Mouse (Mus musculus): ENCODE measurements at regions not wholly inside any gene's neighbourhood (a gene's known extent, or its start where the extent isn't known, plus 50 kb on each side); places are given as distances from the start of the nearest gene placed in this dataset.
A peak's percentile ranks its signal among the peaks of the same experiment; 100 is the strongest.

DNA sequence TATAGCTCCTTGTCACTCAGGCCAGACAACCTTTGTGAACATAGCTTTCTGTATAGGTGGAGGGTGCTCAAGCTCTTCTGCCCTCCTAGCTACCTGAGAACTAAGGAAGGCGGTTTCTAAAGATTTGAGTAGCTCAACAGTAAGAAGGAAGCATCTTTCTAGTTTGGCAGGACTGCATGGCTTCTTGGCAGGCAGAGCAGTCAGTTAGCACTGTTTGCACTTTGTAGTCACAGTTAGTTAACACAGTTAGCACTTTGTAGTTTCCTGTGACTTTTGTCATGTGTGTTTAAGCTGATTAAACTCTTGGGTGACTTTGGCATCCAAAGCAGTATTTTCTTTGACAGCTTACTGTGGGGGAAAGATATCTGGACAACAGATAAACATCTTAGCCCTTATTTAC lies 219.7 kb downstream of the Zbbx start:
- H3K4me3 ChIP-seq (ENCODE audit: low read depth, low read length), result no peak overlapping the region
- no peak overlapping the region for H3K9ac ChIP-seq (ENCODE audit: low read length)
- no peak overlapping the region for H3K4me2 ChIP-seq (ENCODE audit: low read length)
- WGBS, result 85% methylated on average over 1 of the region's 1 CpGs
- no peak for ATAC-seq
- peak; percentile 37 for DNase-seq (ENCODE audit: low spot score)
- H3K9me3 ChIP-seq (replicated peaks; ENCODE audit: control insufficient read depth, low read length), result no peaks in the 10 kb centered on the region
- no peaks in the 10 kb centered on the region for H3K27me3 ChIP-seq (replicated peaks; ENCODE audit: control insufficient read depth, insufficient read depth, low read length)
- no peaks in the 10 kb centered on the region for H3K36me3 ChIP-seq (ENCODE audit: control insufficient read depth, insufficient read depth, low read length)
- H3K4me1 ChIP-seq (ENCODE audit: control insufficient read depth, insufficient read depth, low read length), result no peaks in the 10 kb centered on the region
- no peak overlapping the region for H3K27ac ChIP-seq (ENCODE audit: low read depth, low read length)

DNA sequence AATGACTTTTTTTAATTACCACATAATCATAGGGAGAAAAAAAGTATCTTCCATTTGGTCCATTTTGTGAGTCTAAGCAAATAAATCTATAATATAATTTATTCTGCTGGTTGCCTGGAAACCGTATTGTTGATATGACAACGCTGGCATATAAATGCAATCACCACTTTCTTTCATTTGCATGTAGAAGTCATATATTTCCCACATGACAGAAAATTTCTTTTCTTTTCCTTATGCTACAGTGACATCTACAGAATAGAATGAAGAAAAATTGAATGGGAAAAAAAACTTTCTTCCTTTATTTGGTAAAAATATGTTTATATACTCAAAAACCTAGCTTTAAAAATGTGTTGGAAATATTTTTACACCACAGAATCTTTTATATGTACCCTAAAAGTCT lies 243.6 kb downstream of the Zbbx start:
- DNase-seq (ENCODE audit: low spot score), result peak; percentile 75
- no peak overlapping the region for H3K4me2 ChIP-seq (ENCODE audit: low read length)
- H3K9me3 ChIP-seq (replicated peaks; ENCODE audit: control insufficient read depth, low read length), result no peaks in the 10 kb centered on the region
- H3K36me3 ChIP-seq (ENCODE audit: control insufficient read depth, insufficient read depth, low read length), result no peaks in the 10 kb centered on the region
- H3K4me3 ChIP-seq (ENCODE audit: low read depth, low read length), result no peak overlapping the region
- 81% methylated on average over 2 of the region's 2 CpGs for WGBS
- no peak overlapping the region for H3K9ac ChIP-seq (ENCODE audit: low read length)
- H3K4me1 ChIP-seq (ENCODE audit: control insufficient read depth, insufficient read depth, low read length), result no peaks in the 10 kb centered on the region
- H3K27ac ChIP-seq (ENCODE audit: low read depth, low read length), result no peak overlapping the region
- no peaks in the 10 kb centered on the region for H3K27me3 ChIP-seq (replicated peaks; ENCODE audit: control insufficient read depth, insufficient read depth, low read length)
- peak; percentile 75 for ATAC-seq

DNA sequence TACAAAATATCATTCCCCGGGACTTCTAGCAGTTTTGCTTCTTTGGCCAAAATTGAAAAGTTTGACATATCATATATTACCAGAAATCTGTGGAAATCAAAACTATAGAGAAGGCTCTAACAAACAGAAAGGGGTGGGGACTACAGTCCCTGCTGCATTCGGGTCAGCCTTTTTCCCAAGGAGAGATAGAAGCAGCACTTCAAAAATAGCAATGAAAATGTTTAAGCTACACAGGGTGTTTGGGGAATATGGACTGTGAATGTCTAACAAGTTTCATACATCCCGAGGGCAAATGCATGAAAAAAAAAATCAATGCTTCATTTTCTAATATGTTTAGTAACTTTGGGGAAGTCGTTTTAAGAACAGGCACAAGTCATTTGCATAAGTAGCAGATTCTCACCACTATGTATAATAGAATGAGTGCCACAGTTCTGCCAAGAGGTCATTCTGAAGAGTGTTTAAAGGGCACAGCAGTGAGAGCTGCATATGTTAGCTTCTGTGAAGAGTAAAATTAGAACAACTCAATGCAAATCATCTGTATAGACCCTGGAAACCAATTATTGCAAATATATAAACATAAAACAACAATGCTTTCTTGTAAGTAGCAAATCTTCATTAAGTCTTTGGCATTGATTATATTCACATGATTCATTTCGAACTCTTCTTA lies 244.2 kb downstream of the Zbbx start:
- Histone ChIP-seq H3K4me3 (ENCODE audit: low read depth, low read length) (no peak overlapping the region), H3K27me3 (replicated peaks; ENCODE audit: control insufficient read depth, insufficient read depth, low read length) (no peaks in the 10 kb centered on the region), H3K36me3 (ENCODE audit: control insufficient read depth, insufficient read depth, low read length) (no peaks in the 10 kb centered on the region), H3K27ac (ENCODE audit: low read depth, low read length) (no peak overlapping the region), H3K9me3 (replicated peaks; ENCODE audit: control insufficient read depth, low read length) (no peaks in the 10 kb centered on the region), H3K9ac (ENCODE audit: low read length) (no peak overlapping the region), H3K4me1 (ENCODE audit: control insufficient read depth, insufficient read depth, low read length) (no peaks in the 10 kb centered on the region), H3K4me2 (ENCODE audit: low read length) (no peak overlapping the region)
- peak; percentile 28 for DNase-seq (ENCODE audit: low spot score)
- ATAC-seq, result peak; percentile 63; the same call in 1 of the 2 replicates
- WGBS, result 63% methylated on average over 5 of the region's 5 CpGs

DNA sequence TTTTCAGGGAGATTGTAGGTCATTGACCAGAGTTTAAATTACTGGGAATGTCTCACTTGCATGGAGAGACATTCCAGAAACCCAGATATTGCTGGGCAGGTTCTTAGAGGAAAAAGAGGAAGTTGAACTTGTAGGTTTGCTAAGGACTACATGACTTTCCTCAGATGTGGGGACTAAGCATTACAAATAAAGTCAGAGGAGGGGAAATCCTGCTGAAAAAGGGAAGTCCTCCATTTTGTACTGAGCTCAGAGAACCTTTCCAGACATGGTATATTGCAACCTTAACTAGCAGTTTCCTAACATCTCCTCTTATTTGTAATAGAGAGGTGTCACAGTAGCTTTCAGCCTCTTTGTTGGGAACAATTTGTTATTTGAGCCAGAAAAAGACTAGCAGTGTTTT lies 260.7 kb downstream of the Zbbx start:
- Histone ChIP-seq H3K27ac (ENCODE audit: low read depth, low read length) (no peak overlapping the region), H3K36me3 (ENCODE audit: control insufficient read depth, insufficient read depth, low read length) (no peaks in the 10 kb centered on the region), H3K4me3 (ENCODE audit: low read depth, low read length) (no peak overlapping the region), H3K9me3 (replicated peaks; ENCODE audit: control insufficient read depth, low read length) (no peaks in the 10 kb centered on the region), H3K9ac (ENCODE audit: low read length) (no peak overlapping the region), H3K27me3 (replicated peaks; ENCODE audit: control insufficient read depth, insufficient read depth, low read length) (no peaks in the 10 kb centered on the region), H3K4me1 (ENCODE audit: control insufficient read depth, insufficient read depth, low read length) (no peaks in the 10 kb centered on the region), H3K4me2 (ENCODE audit: low read length) (no peak overlapping the region)
- ATAC-seq, result no peak
- DNase-seq (ENCODE audit: low spot score), result no peak

Data from forebrain, embryonic 14.5 days (tissue).